ENCODE assay signal across 8 mouse cellular contexts in the genomic region with DNA sequence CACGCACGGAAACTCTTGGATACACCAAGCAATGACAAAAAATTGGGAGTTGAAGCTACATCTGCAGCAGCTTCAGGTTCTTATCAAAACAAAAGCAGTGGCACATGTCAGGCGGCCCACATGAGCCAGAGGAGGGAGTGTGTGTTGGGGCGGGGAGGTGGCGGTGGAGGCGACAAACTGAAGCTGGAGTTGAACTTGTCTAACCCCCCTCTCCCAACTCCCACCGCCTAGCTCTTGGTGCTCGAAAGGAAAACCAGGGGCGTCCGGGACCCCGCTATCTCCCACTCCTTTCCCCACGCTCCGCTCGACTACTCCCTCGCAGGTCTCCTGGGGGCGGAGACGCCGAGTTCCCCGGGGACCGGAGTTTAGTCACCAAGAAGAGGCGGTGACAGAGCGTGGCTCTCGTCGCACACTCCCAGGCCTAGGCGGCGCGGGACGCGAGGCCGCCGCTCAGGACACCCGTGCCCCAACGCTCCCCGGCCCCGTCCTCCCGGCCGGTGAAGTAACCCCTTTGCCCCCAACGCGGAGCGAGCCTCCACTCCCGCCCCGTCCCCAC. TPM values are rescaled to one million over a fixed set of nuclear protein-coding genes. Genes with fewer than 3 reads are reported as not detected.
DNase-seq lines count a peak whose midpoint lies in the region; ATAC-seq and TF ChIP-seq lines count a peak whose summit lies in the region.

No protein-coding gene starts in this region.

- peak overlapping the region; percentile 92 for H3K4me3 ChIP-seq in intestine, postnatal 0 days (ENCODE audit: low read depth, low read length)
- peak overlapping the region; percentile 99 for H3K4me3 ChIP-seq in liver, embryonic 12.5 days
- peak overlapping the region; percentile 52 for H3K4me3 ChIP-seq in myocyte

- no peaks in the 10 kb centered on the region for H3K4me1 ChIP-seq in intestine, postnatal 0 days (replicated peaks; ENCODE audit: control insufficient read depth, insufficient read depth, low read length)
- peaks cover 54% of the 10 kb centered on the region for H3K4me1 ChIP-seq in liver, embryonic 12.5 days

- peak overlapping the region; percentile 80 for H3K9ac ChIP-seq in intestine, postnatal 0 days (ENCODE audit: low read depth, low read length)
- H3K9ac ChIP-seq in liver, embryonic 12.5 days, result peak overlapping the region; percentile 98

- no peaks in the 10 kb centered on the region for H3K27me3 ChIP-seq in intestine, postnatal 0 days (replicated peaks; ENCODE audit: control insufficient read depth, insufficient read depth, low read length)
- no peaks in the 10 kb centered on the region for H3K27me3 ChIP-seq in liver, embryonic 12.5 days (replicated peaks)
- no peaks in the 10 kb centered on the region for H3K27me3 ChIP-seq in myocyte (ENCODE audit: control insufficient read depth, insufficient read depth, insufficient read length)
- H3K27me3 ChIP-seq in splenic B cell, adult 2 months (ENCODE audit: control insufficient read depth, insufficient read depth, low read length, poor library complexity, severe bottlenecking), result no peaks in the 10 kb centered on the region

- 2% methylated on average over 41 of the region's 42 CpGs for WGBS in intestine, postnatal 0 days
- WGBS in liver, embryonic 12.5 days (ENCODE audit: insufficient replicate concordance), result under 1% methylated on average over 42 of the region's 42 CpGs

- 0 out of 2 replicates have a peak, but pooled peaks have one; percentile 1 for TF ChIP-seq CTCF in intestine, postnatal 0 days (IDR thresholded peaks at IDR 0.05; ENCODE audit: low read depth)

- peak overlapping the region; percentile 78 for H3K4me2 ChIP-seq in intestine, postnatal 0 days (replicated peaks; ENCODE audit: low read depth)
- peak overlapping the region; percentile 98 for H3K4me2 ChIP-seq in liver, embryonic 12.5 days
- peak overlapping the region; percentile 77 for H3K4me2 ChIP-seq in myocyte (ENCODE audit: low read depth)

- H3ac ChIP-seq in myocyte (ENCODE audit: control insufficient read depth, insufficient read length), result peak overlapping the region; percentile 76

- H3K9me3 ChIP-seq in intestine, postnatal 0 days (ENCODE audit: control insufficient read depth), result no peaks in the 10 kb centered on the region
- H3K9me3 ChIP-seq in liver, embryonic 12.5 days (replicated peaks), result no peaks in the 10 kb centered on the region

- H3K27ac ChIP-seq in intestine, postnatal 0 days (ENCODE audit: low read depth, low read length), result peak overlapping the region; percentile 93
- peak overlapping the region; percentile 97 for H3K27ac ChIP-seq in liver, embryonic 12.5 days

- peak; percentile 74 for TF ChIP-seq POLR2A in myocyte (IDR thresholded peaks at IDR 0.05; ENCODE audit: insufficient read length, low read depth)

- DNase-seq in 3134 (ENCODE audit: extremely low read depth, insufficient read length, low spot score), result peak; percentile 83
- DNase-seq in T-cell, adult 2 months (ENCODE audit: low spot score), result peak; percentile 66
- DNase-seq in embryo, embryonic 11 days, result peak; percentile 77
- DNase-seq in heart, adult 11 months, result peak; percentile 97
- DNase-seq in splenic B cell, adult 2 months (ENCODE audit: low read depth, low spot score), result peak; percentile 84

- no peaks in the 10 kb centered on the region; the same call in 1 of the 2 replicates for H3K36me3 ChIP-seq in intestine, postnatal 0 days (ENCODE audit: control insufficient read depth, insufficient read depth)
- H3K36me3 ChIP-seq in liver, embryonic 12.5 days, result peaks cover 41% of the 10 kb centered on the region
- peaks cover 5% of the 10 kb centered on the region for H3K36me3 ChIP-seq in myocyte (ENCODE audit: control insufficient read depth, insufficient read depth)
- H3K36me3 ChIP-seq in splenic B cell, adult 2 months (ENCODE audit: control insufficient read depth, insufficient read depth, low read length, poor library complexity, severe bottlenecking), result peaks cover 11% of the 10 kb centered on the region; the same call in 1 of the 2 replicates

- peak; percentile 75 for ATAC-seq in intestine, postnatal 0 days
- ATAC-seq in liver, embryonic 12.5 days, result peak; percentile 81

- H3K79me2 ChIP-seq in myocyte (ENCODE audit: control insufficient read depth, insufficient read depth), result peaks cover 50% of the 10 kb centered on the region

TF ChIP-seq in myocyte, 11 proteins besides CTCF, POLR2A, EP300 and RAD21:
- TF ChIP-seq MYOD1 (IDR thresholded peaks at IDR 0.05; ENCODE audit: control insufficient read depth in 1 of 3, insufficient read length in 2 of 3, low read depth in 2 of 3) (peak in 1 of 3 experiments; percentile 13), POLR2AphosphoS2 (IDR thresholded peaks at IDR 0.05; ENCODE audit: insufficient read length, low read depth) (peak; percentile 54), MYOG (IDR thresholded peaks at IDR 0.05; ENCODE audit: control insufficient read depth in 1 of 3, insufficient read depth in 1 of 3, insufficient read length in 2 of 3, low read depth in 2 of 3) (no peak)

RNA-seq across cellular contexts. Expression of gene Gm20403, which starts 1.6 kb away (rescaled TPM):
- polyA plus RNA-seq in intestine, postnatal 0 days (2015; fragmentation: Nextera tagmentation; extraction: Ambion mirVana), result not detected in 2 replicates
- 0.49 TPM in 1 of 2 replicates, not detected in the other for polyA plus RNA-seq in liver, embryonic 12.5 days (2016; fragmentation: Nextera tagmentation; extraction: Ambion mirVana)
- 0.32 TPM for polyA plus RNA-seq in myocyte (2012; fragmentation: generic; extraction: Trizol)

RNA-seq across cellular contexts. Expression of gene Baz1a, which starts 29.4 kb away (rescaled TPM):
- 15.2 and 15.3 TPM in 2 replicates for polyA plus RNA-seq in intestine, postnatal 0 days (2015; fragmentation: Nextera tagmentation; extraction: Ambion mirVana)
- 47.6 and 54.4 TPM in 2 replicates for polyA plus RNA-seq in liver, embryonic 12.5 days (2016; fragmentation: Nextera tagmentation; extraction: Ambion mirVana)
- polyA plus RNA-seq in myocyte (2012; fragmentation: generic; extraction: Trizol), result 7.6 TPM

Comparison
In these comparisons a context has a peak if more than half of its experiments do, and no peak if none do; other contexts are left out.
1. Peak in every context shown above with its lines: DNase-seq, ATAC-seq, H3K4me3 ChIP-seq and H3K27ac ChIP-seq.